Mouse (Mus musculus) gastrocnemius, adult 2 months (tissue): ENCODE results near the gene Arhgef28. TPM values are rescaled to one million over a fixed set of nuclear protein-coding genes. Genes with fewer than 3 reads are reported as not detected.
"Not testable (repeated sequence)": the region's sequence is repeated elsewhere in the genome, so short reads cannot be mapped to it uniquely, and the experiment has no call there.

Source experiments
- DNase-seq: peaks from one replicate; pipeline ENCODE4 v3.0.0; 2022
- H3K27ac ChIP-seq: fragments of 200-600 bp; 2 replicates; pipeline ENCODE4 v1.8.1; 2022; ENCODE audit warnings: mild to moderate bottlenecking
- H3K4me3 ChIP-seq: fragments of 200-600 bp; 2 replicates; pipeline ENCODE4 v1.8.1; 2022; ENCODE audit warnings: mild to moderate bottlenecking, moderate library complexity
- CTCF ChIP-seq: fragments of 200-600 bp; IDR thresholded peaks from 2 replicates; pipeline ENCODE4 v1.8.1; 2022; ENCODE audit warnings: antibody characterized with exemption, mild to moderate bottlenecking, moderate library complexity
- intact Hi-C: fragments of 180-260 bp; cut with DNase I; formaldehyde crosslinking; loops from one replicate; pipeline ENCODE4 v1.15.1; 2025
- total RNA-seq, 2 experiments: library from RNA; stranded (reverse); gene quantifications; 2 replicates each; pipeline ENCODE4 v1.2.3; 2021

Arhgef28 gene
- total RNA-seq, 2 experiments from 2014 or later: 2.8 to 3.3 TPM

DNA sequence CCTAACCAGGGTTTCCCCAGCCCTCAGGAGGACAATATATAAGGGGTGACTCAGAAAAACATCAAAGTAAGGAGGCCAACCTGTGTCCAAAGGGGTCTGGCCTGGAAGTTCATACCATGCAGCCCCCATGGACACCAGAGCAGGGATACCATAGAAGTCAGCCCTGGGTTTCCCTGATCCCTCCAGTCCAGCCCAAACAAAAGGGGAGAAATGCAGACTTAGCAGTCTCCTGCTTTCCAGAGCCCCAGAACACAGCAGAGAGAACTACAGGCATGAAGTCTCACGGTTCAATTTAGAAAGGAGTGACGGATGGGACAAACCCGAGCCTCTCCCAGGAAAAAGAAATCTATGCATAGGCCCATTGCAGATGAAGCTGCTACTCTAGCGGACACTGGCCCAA, 91.2 kb downstream of the Arhgef28 start:
- no peak overlapping the region for H3K4me3 ChIP-seq
- intact Hi-C loops: no loop called here
- TF ChIP-seq CTCF: no peak
- DNase-seq: no peak
- H3K27ac ChIP-seq: no peak overlapping the region

DNA sequence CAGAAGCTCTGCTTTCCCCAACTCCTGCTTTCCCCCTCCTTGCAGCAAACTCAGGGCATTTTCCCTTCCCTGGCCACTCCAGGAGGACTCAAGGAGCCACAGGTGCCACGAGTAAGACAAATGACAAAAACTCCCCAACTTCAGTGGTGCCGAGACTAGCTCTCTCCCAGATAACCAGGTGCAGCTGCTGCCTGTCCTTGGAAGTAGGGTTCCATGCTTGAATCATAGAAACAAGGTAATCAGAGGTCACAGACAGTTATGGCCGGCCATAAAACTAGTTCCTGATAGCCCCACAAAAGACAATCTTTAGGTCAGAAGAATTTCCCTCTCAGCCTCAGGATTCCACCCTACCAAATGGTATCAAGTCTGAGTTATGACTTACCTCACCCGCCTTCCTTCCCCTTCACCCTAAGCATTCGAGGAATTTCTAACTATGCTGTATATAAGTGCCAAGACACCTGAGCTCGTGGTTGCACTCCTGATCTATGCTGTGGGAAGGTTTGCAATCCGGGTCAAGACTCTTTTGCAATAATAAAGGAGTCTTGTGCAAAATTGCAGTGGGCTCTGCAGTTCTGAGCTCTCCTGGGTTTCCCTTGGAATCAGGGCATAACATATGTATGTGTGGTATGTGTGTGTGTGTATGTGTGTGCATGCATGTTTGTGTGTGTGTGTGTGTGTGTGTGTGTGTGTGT, 93.3 kb downstream of the Arhgef28 start:
- DNase-seq: no peak
- H3K27ac ChIP-seq: no peak overlapping the region
- intact Hi-C loops: no loop called here
- TF ChIP-seq CTCF: no peak
- no peak overlapping the region for H3K4me3 ChIP-seq

DNA sequence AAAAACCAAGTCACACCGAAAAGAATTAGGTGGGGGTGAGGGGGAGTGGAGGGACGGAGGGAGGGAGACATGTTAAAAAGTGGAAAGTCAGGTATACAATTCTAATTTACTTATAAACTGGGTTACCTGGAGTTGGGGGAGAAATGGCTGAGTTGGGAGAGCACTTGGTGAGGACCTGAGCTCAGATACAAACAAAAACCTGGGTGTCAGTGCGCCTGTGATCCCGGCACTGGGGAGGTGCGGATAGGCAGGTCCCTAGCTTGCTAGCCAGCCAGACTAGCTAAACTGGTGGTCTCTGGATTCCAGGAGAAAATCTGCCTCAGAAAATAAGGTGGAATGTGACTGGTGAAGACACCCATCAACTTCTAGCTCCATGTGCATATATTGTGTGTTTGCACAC, 94.7 kb downstream of the Arhgef28 start:
- DNase-seq: no peak
- TF ChIP-seq CTCF: no peak
- H3K27ac ChIP-seq: no peak overlapping the region
- no peak overlapping the region for H3K4me3 ChIP-seq
- intact Hi-C loops: no loop called here

DNA sequence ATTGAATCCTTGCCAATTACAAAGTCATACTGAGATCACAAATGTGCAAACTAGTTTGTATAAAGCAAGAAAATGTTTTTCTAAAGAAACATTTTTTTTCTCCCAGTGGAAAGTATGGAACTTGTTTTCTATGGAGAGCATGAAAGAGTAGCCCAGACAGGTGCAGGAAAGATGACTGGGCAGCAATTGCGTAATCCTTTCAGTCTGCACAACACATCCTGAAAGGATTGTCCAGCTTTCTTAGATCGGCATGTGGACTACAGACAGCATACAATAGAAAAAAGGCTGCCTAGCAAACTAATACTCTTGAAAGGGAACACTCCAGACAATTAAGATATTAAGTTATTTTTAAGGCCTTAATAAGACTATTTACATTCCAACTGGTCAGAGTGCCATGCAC, 95.2 kb downstream of the Arhgef28 start:
- H3K27ac ChIP-seq: no peak overlapping the region
- DNase-seq: no peak
- intact Hi-C loops: no loop called here
- no peak overlapping the region for H3K4me3 ChIP-seq
- no peak for TF ChIP-seq CTCF

DNA sequence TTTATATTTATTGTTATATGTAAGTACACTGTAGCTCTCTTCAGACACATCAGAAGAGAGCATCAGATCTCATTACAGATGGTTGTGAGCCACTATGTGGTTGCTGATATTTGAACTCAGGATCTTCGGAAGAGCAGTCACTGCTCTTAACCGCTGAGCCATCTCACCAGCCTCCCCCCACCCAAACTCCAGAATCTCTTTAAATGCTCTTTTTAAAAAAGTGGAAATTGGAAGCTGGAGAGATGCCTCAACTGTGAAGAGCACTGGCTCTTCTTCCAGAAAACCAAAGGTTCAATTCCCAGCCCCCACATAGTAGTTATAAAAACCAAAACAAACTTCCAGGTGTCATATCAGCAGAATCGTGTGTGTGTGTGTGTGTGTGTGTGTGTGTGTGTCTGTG, 97.8 kb downstream of the Arhgef28 start:
- DNase-seq, intact Hi-C loops, H3K27ac ChIP-seq, H3K4me3 ChIP-seq: not testable (repeated sequence)

DNA sequence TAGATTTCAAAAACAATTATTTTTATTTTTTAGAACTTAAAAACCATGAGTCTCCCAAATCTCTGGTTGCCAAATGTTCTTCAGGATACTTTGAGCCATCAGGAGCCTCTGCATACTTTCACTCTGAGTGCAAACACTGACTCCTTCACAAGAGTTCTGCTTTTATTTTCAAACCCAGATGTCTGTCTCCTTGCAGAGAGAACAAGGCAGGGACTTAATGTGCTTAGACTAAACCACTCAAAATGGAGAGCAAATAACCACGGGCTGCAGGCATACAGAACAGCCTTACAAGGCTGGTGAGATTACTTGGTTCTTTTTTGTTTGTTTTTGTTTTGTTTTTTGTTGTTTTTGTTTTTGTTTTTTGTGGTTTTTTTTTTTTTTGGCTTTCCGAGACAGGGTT, 98.6 kb downstream of the Arhgef28 start:
- DNase-seq: no peak
- intact Hi-C loops: no loop called here
- no peak for TF ChIP-seq CTCF
- Histone ChIP-seq H3K4me3 (no peak overlapping the region), H3K27ac (no peak overlapping the region)

DNA sequence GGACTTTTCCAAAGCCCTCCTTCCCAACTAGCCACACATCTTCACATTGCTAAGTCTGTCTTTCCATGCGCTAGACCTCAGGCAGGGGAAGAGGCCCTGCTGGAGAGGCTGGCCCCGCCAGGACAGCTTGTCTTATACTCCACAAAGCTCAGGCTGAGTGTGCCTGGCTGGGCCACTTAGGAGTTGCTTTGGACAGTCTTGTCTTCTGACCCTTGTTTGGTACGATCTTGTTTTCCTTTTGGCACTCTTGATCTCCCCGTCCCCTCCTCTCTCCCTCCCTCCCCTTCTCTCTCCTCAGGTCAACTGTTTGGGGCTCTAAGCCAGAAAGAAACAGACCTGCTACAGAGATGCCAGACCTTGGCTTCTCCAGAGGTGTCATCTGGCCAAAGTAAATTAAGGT, 110.3 kb downstream of the Arhgef28 start:
- intact Hi-C loops: no loop called here
- TF ChIP-seq CTCF: no peak
- no peak overlapping the region for H3K27ac ChIP-seq
- H3K4me3 ChIP-seq: no peak overlapping the region
- DNase-seq: no peak

DNA sequence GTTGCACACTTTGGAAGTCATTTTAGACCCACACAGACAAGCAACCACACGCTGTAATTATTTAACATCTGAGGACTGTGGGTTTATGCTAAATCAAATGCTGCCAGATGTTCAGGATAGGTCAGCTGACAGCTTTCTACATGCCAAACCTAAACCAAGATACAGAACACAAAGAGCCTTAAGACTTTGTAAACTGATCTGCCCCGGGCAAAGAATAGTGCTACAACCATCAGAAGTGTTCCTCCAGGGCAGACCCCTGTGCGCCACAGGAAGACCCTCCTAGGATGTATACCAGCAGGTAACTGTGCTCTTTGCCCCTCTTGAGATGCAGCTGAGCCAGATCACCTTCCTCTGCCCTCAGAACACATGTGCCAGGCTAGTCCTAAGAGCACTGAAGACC, 111.9 kb downstream of the Arhgef28 start:
- no peak for DNase-seq
- Histone ChIP-seq H3K27ac (no peak overlapping the region), H3K4me3 (no peak overlapping the region)
- intact Hi-C loops: no loop called here
- no peak for TF ChIP-seq CTCF

DNA sequence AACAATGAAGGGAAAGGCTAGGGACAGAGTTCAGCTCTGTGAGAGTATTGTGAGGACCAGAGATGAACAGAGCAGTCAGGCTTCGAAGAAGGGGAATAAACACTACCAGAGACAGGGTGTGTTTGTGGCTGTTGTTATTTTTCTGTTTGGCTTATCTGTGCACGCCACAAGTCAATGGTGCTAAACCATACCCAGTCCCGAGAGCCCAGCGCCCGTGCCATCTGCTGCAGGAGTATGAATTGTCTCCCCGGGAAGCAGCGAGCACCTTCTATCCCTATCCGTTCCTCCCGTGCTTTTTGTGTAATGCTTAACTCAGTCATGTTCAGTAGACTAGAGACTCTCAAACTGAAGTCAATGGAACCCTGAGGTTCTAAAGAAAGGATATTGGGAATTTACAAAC, 112.8 kb downstream of the Arhgef28 start:
- Histone ChIP-seq H3K4me3 (no peak overlapping the region), H3K27ac (no peak overlapping the region)
- no peak for DNase-seq
- TF ChIP-seq CTCF: no peak
- intact Hi-C loops: no loop called here

DNA sequence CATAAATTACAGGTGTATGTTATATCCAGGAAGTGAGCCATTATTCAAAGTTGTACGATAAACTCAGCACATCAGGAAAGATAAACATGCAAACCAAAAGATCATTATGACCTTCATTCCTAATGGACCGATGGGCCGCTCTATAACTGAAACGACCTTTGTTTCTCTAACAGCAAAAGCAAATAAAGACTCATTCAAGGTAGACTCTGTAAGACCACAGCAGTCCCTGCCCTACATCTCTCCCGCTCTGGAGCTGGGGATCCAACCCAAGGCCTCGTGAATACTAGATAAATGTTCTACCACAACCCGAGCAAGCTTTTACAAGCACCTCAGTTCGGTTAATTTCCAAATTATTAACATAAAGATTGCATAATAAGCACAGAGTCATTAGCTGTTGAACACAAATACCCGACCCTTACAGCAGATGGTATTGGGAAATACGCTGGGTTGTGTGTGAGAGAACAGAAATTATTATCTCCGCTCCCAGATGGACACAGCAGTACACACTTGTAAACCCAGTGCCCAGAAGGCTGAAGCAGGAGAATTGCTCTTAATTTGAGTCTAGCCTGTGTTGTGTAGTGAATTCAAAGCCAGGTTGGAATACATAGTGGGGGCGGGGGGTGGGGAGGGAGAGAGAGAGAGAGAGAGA, 113.8 kb downstream of the Arhgef28 start:
- no peak overlapping the region for H3K4me3 ChIP-seq
- DNase-seq: no peak
- no peak for TF ChIP-seq CTCF
- intact Hi-C loops: no loop called here
- H3K27ac ChIP-seq: no peak overlapping the region

DNA sequence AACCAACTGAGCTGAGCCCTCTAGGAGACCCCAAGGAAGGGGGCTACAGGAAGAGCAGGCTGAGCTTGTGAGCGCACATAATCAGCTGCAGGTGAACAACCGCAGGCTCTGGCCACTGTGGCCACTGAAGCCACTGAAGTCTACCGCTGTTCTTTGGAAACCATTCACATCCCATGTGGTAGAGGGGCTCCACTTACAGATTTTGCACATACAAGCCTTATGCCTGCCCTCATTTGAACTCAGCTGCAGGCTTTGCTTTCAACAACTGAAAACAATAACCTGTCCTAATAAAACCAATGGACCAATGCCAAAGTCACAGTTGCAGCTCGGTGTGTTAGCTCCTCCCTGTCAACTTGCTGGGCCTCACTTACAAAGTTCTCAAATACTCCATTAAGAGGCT, 126.6 kb downstream of the Arhgef28 start:
- DNase-seq: no peak
- Histone ChIP-seq H3K27ac (peak overlapping the region; percentile 57; the same call in 1 of the 2 replicates), H3K4me3 (no peak overlapping the region)
- TF ChIP-seq CTCF: no peak
- intact Hi-C loops: no loop called here

DNA sequence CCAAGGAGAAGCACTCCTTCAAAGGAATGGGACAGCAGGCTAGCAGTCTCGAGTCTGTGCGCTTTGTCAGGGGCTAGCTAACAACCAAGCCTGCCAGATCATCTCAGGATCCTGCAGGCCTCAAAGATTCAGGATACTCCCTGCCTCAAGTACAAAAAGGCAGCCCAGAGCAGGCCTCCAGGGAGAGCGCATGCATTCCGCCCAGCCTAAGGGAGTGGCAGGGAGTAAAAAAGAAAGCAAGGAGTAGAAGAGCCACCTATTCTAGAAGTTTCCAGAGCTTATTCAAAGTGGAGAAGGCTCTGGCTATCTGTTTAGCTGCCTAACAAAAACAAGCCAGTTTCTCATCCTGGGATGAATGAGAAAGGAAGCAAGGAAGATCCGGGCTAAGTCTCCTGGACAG, 128.0 kb downstream of the Arhgef28 start:
- intact Hi-C loops: no loop called here
- Histone ChIP-seq H3K27ac (peak overlapping the region; percentile 57), H3K4me3 (no peak overlapping the region)
- DNase-seq: peak; percentile 55
- no peak for TF ChIP-seq CTCF

DNA sequence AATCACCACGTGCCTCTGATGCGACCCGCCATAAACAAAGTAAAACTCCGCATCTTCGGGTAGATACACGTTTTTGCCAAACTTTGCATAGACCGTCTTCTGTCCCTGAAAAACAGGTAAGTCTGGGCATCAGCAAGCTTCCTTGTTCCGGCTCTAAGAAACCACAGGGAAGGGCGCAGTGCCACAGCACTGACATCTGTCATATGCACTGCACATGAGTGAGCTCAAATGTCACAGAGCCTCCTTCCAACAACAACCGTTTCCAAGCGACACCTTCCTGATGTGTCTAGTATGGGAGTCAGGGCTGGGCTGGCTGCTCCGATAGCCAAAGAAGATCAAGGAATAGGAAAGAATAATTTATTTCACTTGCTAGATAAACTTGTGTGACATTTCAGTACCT, 129.0 kb downstream of the Arhgef28 start:
- DNase-seq: no peak
- Histone ChIP-seq H3K4me3 (no peak overlapping the region), H3K27ac (no peak overlapping the region)
- no peak for TF ChIP-seq CTCF
- intact Hi-C loops: no loop called here

DNA sequence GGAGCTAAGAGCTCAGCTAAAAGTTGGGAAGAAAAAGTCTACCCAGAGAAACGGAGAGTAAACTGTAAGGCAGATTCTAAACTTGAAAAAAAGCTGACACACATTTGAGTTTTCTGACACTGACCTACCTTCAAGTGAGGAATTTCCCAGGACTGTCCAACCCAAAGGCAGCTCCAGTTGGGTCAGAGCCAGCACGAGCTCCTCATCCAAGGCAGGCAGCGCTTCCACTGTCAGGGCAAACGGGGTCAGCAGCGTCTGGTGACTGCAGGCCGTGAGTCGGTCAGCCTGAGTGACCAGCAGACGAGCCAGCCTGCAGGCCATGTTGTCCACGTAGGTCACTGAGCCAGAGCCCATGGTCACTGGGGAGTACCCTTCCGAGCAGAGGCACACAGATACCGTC, 131.4 kb downstream of the Arhgef28 start:
- Histone ChIP-seq H3K4me3 (no peak overlapping the region), H3K27ac (peak overlapping the region; percentile 16; the same call in 1 of the 2 replicates)
- intact Hi-C loops: no loop called here
- DNase-seq: peak; percentile 80
- no peak for TF ChIP-seq CTCF
